Mouse (Mus musculus): ENCODE data around the gene Stard10.

Gene Stard10

DNA sequence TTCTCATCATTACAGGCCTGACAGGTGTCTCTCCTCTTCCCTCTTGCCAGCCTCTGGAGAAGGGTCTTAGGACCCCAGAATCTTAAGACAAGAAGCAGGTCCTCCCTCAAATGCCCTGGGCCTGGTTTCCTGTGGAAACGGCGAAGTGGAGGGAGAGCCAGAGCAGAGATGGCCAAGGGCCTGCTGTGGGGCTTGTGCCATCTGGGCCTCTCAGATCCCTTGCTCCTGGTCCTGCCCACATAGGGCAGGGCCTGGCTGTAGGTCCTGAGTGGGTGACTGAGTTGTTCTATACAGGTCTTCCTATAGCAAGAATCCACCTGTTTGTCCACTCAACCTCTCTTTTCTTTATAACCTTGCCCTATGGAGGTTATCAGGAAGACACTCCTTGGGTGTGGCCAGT lies 18.3 kb downstream of the Stard10 start:
- no peak for DNase-seq

DNA sequence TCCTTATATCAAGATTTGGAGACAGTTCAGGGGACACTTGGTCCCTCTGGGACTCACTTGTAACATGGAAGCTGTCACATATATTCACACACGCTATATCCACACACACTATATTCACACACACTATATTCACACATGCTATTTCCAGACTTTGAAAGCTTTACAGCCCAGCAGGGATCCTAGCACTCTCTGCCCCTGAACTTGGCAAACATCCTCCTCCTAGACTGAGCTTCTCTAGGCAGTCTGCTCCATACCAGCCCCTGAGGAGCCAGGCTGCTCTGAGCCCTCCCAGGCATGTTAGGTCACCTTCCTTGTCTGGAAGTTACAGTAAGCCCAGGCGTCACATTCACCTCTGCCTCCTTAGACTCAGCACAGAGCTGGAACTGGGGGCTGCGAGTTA lies 19.8 kb downstream of the Stard10 start:
- no peak for DNase-seq

DNA sequence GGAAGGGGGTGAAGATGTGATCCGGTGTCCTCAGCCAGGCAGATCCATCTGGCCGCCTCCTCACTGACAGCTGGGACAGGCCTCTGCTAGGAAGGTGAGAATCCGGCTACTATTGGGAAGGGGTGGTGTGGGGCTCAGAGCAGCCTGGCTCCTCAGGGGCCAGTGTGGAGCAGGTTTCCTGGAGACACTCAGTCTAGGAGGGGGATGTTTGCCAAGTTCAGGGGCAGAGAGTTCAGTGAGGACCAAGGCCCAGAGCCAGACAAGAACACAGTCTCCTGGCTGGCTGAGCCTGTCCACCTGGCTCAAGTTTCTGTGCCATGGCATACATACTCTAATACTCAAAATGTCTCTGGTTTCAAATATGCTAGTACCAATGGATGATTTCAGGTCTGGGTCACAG lies 20.5 kb downstream of the Stard10 start:
- DNase-seq = no peak

DNA sequence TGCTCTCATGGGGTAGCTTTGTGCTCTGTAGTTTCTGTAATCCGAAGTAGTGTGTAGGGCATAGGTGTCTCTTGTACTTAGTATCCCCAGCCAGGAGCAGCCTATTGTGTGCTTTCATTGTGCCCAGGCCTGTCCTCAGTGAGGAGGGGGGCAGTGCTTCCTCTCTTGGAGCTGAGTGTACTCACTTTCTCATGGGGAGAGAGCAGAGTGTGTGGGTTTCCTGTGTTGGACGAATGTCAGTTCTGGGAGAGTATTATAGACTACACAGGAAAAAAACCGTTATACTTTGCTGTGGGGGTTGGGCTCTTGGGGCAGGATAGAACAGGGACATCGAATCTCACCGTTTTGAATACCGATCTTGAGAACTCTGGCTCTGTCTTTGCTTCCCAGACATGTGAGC lies 24.5 kb downstream of the Stard10 start:
- DNase-seq = no peak

DNA sequence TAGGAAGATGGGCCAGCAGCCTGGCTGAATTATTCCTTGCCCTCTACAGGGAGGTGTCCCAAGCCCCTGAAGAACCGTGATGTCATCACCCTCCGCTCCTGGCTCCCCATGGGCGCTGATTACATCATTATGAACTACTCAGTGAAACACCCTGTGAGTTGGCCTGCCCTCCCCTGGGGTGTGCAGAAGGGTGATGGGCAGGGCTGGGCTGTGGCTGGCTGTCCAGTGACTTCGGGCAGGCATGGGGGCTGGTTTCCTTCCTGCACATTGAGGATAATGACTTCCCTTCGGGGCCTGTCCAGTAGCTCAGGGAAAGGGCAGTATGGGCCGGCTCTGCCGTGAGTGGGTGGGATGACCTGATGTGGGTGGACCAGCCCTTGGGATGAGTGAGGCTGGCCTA lies 26.2 kb downstream of the Stard10 start:
- peak; percentile 65 for DNase-seq

DNA sequence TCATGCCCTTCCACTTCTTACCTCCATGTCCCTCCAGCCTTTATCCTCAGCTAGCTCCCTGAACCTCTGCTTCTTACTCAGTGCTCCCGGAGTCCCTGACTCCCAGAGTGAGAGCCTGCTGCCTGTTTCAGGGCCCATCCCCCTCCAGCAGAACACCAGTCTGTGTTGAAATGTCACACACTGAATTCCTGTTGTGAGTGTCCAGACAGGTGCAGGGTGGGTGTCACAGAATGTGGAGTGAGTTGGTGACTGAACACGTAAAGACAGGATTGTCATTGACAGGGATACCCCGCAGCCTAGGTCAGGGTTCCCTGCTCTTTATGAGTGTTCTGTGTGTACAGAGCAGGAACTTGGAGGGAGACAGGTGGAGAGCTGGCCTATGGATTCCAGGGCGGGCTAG lies 28.0 kb downstream of the Stard10 start:
- DNase-seq = no peak

DNA sequence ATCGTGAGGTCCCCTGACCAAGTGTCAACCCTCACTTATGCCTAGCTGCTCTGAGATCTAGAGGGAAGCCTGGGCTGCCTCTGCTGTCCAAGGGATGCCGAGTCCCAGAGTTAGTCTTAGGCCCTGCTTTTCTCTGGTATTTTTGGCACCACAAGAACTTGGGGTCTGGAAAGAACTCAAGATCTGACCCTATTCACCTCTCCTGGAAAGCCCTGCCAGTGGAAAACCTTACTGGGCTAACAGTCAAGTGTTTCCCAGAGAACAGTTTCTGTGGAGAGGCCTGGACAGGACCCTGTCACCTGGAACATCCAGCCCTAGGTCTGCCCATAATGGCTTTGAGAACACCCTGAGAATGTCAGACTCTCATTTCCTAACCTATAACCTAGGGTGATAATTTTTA lies 30.1 kb downstream of the Stard10 start:
- DNase-seq = no peak

DNA sequence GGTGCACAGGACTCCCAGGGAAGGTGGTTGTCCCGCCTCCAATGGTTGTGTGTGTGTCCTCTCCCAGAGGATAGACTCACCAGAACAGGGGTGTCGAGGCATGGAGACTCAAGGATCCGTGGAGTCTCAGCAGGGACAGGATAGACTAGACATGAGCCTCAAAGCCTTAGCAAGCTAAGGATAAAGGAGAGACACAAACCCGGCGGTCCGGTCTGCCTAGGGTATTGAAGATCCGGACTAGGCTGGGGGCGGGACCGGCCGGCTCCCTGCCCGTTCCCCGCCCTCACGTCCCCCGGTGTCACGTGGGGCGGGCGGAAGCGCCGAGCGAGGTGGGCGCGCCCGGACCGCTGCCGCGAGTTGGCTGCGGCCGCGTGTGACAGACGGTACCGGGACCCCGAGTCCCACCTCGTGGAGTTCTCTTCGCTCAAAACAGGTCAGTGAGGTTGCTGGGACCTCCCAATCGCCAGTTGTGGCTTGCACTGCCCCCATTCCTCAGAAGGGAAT lies 30.9 kb downstream of the Stard10 start, which contains the start of gene Arap1:
TSS of gene Arap1 (plus strand) at position 301 of the 504 bp plus-strand sequence.
- peak; percentile 80 for DNase-seq

DNA sequence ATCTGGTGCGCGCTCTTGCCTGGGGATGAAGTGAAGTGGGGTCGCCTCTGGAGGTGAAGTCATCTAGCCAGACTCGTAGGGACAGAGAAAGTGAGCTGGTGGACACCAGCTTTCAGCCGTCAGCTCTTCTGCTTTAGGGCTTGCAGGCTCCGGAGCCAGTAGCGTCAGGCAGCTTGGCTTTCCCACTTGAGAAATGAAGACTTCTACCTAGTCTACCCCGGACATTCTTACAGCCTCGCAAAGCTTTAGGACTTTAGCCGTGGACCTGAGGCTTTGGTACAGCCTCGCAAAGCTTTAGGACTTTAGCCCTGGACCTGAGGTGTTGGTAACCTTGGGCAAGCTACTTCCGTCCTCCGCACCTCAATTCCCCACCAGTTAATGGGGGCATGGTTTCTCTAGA lies 31.4 kb downstream of the Stard10 start:
- DNase-seq = no peak

DNA sequence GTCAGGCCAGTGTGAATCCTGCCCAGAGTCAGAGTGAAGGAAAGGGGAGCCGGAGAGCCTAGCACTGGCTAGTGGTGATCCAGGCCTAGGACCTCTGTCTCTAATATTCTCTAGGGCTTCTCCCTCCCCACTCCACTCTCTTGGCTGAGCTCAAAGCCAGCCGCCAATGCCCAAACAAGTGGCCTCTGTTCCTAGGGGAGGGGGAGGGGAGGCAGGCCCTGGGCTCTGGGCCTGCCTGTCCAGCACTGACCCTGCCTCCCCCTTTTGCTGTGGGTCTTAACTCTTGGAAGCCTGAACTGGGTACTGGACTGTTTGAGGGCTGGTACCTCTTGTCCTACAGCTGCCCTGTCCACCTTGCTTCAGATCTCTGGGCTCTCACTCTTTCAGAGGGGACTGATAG lies 33.0 kb downstream of the Stard10 start:
- no peak for DNase-seq

DNA sequence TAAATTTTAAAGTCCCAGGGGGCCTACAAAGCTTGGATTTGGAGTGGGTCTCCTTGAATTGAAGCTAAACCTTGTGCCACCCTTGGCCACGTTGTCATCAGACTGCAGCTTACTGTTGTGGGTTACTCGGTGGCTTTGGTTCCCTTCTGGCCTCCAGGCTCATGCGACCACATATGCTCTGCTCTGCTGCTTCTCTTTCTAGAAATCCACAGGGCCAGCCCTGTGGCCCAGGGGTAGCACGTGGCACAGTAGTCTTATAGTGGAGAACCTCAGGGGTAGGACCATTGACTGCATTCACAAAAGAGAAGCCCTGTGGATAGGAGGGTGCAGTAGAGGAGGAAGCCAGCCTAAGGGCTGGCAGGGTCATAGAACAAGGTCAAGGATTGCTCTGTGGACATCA lies 35.5 kb downstream of the Stard10 start:
- no peak for DNase-seq

DNA sequence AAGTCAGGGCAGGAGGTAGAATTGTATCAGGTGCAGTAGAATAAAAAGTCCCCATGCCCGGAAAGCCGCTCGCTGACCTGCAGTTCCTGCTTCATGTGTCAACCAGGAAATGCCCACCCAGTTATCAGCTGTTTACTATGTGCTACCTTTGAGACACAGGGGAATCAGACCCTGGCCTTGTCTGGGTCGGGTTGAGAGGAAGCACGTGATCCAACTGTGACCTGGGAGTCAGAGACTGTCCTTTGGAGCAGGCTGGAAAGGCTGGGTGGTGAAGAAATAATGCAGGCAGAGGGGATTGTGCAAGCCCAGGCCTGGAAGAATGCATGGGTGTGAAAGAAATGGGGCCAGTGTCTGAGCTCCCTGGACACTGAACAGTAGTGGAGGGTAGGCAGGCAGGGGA lies 37.5 kb downstream of the Stard10 start:
- DNase-seq = peak; percentile 60

DNA sequence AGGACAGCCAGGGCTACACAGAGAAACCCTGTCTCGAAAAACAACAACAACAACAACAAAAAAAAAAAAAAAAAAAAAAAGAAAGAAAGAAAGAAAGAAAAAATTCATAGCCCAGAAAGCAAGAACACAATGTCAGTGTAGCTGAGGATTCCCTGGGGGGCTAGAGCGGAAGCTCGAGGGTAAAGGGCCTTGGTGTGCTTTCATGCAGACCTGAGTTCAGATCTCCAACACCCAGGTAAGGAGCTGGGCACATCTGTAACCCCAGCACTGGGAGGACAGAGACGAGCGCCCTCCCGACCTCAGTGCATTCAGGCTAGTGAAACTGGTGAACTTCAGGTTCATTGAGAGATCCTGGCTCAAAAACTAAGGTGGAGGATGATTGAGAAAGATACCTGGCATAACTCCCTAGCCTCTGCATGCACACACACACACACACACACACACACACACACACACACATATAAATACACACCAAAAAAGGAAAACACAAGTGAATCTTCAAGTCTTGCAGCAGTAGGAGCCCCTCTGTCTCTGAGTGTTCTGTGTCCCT lies 38.7 kb downstream of the Stard10 start:
- DNase-seq = no peak

DNA sequence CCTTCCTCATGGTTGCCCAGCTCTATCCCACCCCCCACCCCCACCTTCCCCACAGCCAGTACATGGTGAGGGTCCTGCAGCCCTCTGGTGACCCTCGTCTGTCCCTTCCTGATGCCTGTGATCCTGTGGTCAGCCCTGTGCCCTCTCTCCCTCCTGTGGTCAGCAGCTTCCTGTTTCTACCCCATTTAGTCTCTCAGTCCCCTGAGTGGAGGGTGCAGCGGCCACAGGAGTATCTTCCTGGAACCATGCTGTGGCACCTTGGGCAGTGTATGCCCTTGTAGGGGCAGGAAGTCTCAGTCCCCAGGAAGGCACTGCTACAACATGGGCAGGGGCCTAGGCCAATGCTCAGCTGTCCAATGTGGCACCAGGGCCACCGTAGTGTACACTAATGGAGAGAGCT lies 40.0 kb downstream of the Stard10 start:
- no peak for DNase-seq

DNA sequence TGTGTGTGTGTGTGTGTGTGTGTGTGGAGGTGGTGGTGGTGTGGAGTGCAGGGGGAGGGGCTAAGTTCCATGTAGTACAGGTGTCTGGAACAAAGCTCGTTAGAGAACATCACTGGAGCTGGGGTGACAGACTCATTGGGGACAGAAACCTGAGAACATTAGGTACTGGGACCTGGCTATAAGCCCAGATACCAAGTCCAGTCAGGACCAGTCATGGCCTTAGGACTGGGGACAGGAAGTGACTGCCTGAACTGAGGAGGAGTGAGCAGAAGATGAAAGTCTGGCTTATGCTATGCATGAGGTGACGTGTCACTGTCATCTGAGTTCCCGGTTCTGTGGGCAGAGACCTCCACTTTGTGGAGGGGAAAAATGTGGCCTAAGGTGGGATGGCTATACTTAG lies 43.5 kb downstream of the Stard10 start:
- DNase-seq = no peak

DNA sequence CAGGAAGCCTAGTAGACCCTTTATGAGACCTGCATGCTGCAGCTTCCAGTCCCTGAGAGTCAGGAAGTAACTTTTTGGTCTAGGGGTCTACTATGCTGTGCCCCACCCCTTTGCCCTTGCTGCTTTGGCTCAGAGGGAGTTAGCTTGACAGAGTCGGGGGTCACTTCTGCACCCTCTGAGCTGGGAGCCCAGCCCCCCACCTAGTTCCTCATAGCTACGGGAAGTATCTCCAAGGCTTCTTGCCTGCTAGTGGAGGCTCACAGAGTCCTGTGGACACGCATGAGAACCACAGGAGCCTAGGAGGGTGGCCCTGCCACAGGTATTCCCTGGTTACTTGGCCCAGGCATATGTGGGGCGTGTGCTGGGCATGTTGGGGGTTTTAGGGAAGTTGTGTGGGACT lies 44.1 kb downstream of the Stard10 start:
- DNase-seq = no peak

DNA sequence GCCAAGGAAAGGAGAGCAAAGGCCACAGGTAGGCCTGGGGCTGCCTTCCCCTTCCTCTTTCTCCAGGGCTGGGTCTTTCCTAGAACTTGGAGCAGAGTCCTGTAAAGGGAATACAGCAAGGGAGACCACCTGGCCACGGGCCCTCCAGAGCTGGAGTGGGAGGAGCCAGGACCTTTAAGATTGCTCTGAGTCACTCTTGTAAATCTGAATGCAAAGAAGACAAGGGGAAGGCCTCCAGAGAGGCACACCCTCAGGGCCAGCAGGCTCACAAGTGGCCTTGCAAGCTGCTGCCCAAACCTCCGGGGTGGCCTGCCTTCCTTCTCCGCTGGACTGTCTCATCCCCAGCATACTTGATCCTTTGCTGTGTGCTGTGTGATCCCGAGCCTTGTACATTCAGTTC lies 44.9 kb downstream of the Stard10 start:
- DNase-seq = no peak

DNA sequence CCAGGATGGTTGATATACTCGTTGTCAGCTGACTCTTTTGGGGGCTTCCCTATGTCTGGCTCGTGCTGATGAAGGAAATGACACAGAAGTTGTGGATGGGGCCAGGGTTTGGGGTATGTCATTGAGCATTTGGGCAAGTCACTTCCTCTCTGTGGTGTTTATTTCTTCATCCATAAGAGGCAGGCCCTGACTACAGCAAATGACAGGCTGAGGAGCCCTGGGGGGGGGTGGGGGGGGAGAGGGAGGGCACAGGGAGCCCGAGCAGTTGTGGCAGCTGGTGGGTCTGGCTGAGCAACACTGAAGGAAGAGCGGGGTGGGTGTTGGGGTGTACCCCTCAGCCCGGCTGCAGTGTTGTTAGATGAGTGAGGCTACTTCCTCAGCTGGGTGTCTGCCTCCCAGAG lies 45.9 kb downstream of the Stard10 start:
- no peak for DNase-seq

DNA sequence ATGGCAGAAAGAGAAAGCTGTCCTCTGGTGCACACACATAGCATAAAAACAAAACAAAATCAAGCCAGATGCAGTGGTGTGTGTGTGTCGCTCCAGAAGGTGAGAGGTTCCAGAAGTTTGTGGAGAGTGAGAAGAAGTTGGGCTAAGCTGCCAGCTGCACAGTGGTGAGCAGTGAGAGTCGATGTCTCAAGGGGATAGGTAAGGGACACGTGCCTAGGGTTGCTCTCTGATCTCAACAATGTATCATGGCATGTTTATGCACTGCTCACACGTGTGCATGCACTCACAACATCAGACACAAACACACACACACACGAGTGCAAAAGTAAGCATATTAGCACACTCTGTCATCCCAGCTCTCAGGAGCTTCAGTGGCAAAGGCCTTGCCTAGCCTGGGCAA lies 47.0 kb downstream of the Stard10 start:
- DNase-seq = no peak

DNA sequence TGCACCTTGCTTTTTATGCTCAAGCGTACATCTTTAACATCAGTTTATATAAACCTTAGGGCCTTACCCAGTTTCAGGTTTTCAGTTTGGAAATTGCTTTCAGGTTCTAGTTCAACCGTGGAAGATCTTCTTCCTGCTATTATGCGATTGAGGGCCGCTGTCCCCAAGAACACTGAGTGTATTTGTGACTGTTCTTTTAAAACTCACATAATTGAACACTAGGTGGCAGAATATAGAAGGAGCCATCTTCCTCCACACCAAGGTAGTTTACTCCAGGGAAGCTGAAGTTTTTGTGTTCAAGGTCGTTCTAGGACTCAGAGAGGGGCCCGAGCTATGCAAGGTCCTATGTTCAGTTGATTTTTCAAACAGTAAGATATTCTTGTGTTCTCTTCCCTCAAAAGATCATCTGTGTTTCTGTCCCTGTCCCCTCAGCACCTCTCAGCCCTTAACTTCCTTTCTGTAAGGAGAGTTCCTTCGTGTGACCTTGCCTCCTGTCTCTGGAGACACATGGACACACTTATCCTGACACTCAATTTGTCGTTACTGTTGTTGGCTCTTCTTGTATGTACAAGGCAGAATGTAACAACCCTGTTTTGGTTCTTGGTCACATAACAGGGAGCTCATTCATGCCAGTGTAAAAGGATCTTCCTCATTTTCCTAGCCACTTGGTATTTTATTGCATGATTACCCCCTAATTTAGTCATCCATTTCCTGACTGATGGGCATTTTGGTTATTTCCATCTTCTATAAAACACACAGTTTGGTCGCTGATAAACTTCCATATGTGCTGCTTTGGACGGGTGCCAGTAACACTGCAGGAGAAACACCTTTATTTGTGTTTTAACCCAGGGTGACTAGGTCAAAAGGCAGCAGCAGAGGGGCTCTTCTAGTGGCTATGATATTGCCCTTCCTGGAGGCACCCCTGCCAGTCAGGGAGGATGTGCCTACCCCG lies 51.3 kb downstream of the Stard10 start:
- no peak for DNase-seq

DNA sequence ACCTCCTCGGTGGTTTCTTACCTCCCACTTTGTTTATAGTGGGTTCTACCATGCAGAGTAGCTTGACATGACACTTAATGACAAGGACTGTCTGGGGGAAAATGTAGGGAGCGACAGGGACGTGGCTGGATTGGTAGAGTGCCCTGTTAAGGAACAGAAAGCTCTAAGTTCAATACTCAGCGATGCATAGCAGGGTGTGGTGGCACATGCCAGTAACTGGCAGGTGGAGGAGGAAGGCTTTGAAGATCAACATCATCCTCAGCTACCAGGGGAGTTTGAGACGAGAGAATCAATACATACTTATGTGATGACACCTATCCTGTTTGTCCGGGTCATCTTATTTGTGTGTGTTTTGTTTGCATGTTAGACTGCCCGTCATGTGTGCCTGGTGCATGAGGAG lies 52.8 kb downstream of the Stard10 start:
- DNase-seq = no peak

DNA sequence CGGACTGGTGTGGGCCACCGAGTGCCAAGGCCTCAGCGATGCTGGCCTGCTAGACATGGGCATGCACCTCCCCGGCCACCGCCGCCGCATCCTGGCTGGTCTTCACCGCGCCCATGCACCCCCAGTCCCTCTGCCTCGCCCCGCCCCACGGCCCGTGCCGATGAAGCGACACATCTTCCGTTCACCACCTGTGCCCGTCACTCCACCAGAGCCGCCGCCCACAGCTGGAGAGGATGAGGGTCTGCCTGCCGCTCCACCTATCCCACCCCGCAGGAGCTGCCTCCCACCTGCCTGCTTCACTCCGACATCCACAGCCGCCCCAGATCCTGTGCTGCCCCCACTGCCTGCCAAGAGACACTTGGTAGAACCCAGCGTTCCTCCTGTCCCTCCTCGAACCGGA lies 56.2 kb downstream of the Stard10 start:
- DNase-seq = no peak

DNA sequence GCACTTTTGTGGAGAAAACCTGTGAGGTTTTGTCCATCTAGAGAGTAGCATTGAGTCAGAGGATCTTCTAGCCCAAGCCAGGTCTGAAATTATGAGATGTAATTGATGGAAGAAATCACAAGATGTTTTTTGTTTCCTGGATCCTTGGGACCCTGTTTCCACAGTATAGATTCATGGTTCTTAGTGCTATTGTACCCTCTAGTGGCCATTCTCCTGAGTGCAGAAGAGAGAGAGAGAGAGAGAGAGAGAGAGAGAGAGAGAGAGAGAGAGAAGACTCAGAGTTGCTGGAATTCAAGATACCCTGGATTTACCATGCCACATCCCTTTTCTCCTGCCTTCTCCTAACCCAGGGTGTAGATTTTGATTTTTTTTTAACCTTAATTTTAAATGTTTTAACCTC lies 57.3 kb downstream of the Stard10 start:
- DNase-seq = peak; percentile 84

DNA sequence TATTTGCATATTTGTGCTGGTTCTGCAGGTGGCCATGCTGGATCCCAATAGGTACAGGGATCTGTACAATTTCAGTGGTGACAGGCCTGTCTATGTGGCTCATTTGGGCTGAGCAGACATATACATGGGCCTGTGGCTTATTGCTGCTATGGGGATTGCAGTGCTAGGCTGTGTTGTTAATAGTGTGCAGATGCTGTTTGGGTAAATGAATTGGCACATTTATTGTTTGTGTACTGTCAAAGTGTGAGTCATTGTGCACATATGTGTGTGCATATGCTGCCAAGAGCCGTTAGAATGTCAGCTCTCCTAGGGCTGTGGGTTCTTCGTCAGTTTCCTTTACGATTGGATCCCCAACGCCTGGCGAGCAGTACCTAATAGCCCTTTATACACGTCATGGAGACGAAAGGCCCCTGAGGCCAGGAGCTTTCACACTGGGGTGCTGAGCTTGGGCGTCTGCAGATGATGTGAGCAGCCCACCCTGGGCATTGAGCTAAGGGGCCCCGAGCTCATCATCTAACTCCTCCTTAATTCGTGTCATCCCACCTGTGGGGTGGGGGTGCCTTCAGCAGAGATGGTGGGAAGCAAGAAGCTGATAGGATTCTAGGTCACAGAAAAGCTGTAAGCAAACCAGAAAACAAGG lies 59.9 kb downstream of the Stard10 start:
- no peak for DNase-seq

Measured in lung, postnatal 10 days (tissue).